Mouse (Mus musculus): ENCODE results near the gene Marveld3.

- no peak for TF ChIP-seq CTCF (IDR thresholded peaks at IDR 0.05; ENCODE audit: borderline replicate concordance, extremely low read depth, insufficient read depth, insufficient read length)
- no peak for TF ChIP-seq POLR2A (IDR thresholded peaks at IDR 0.05; ENCODE audit: borderline replicate concordance, extremely low read depth, insufficient read depth, insufficient read length, poor library complexity, severe bottlenecking)
These were observed 20.2 kb downstream of the Marveld3 start for GRCm38 (mm10) chr8:109941606-109942360.

All from brain, embryonic 14.5 days (tissue).